Mouse (Mus musculus) megakaryocyte, embryonic 14.5 days (primary cell): ENCODE measurements around the gene Reep6.

ENCODE experiments used
- FLI1 ChIP-seq: IDR thresholded peaks from 2 replicates; pipeline ENCODE4 v1.6.1; 2012; ENCODE audit warnings: low read length, inconsistent platforms, mixed read lengths
- GATA1 ChIP-seq: IDR thresholded peaks from 3 replicates; pipeline ENCODE4 v1.6.1; 2012; ENCODE audit warnings: mixed read lengths, low read length, inconsistent platforms, borderline replicate concordance

DNA sequence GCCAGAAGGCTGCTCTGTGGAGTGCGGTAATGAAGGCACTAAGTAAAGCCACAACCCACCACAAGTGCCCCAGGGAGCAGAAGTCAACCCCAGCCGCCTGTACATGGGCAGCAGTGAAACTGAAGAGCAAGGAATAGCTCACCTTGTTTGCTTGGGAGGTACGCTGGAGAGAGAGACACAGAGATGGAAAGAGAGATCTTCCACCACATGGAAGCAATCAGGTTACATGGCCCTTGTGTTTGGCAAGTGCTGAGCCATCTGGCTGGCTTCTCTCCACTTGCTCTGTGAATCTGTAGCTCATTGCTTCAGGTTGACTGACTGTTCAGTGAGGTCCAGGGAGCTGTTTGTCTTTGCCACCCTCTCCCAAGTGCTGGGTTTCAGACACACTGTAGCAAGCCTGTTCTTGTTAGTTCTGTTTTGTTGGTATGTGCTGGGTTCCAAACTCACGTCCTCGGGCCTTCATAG lies 2.8 kb downstream of the Reep6 start:
- TF ChIP-seq GATA1 (no peak), FLI1 (no peak)
